8 mouse cellular contexts compared by ENCODE assay signal in the genomic region with DNA sequence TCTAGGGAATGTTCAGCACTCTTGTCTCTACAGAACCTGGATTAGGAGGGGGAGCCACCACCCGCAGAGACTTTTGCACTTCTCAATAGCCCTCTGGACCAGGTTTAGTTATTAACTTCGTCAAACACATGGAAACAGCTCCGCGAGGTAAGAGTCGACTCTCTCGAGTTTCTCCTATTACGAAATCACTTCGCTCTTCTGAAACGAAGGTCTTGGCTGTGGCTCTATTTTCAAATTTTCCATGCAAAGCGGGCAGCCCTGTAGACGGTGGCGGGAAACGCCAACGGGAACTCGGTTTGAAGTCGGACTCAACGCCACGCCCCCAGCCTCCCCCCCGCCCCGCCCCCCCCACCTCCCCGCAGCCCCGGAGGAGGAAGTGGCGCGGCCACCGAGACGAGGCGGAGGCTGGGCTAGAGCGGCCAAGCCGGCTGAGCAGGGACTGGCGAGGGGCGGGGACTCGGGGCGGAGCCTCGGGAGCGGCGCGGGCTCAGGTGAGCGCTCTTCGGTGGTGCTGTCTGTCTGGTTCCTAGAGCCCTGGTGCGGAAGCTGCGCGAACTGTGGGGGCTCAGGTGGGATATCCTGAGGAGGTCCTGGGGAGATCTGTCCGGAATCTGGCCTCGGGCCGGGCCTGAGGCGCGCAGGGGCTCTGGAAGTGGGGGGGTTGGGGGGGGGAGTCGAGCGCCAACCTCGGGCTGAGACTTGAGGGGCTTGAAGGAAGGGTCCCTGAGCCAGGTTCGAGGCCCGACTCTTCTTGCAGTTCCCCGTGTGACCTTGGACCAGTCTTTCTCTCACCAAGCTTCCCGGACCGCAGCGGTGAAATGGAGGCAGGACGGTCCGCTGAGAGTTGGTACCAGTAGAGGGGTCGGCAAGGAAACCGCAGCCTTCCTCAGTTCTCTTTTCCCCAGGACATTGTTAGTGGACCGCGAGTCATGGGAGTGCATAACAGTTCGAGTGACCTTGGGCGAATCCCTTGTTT. TPM values are rescaled to one million over a fixed set of nuclear protein-coding genes. Genes with fewer than 3 reads are reported as not detected.
DNase-seq lines count a peak whose midpoint lies in the region; ATAC-seq and TF ChIP-seq lines count a peak whose summit lies in the region.

Gene Depdc5, plus strand, starts transcription at position 449 of the 976 bp plus-strand sequence.

- peak within 1 kb of the TSS; percentile 82 for H3K4me3 ChIP-seq in bone marrow, adult 2 months (replicated peaks; ENCODE audit: control insufficient read depth, low read depth, low read length)
- peak within 1 kb of the TSS; percentile 67 for H3K4me3 ChIP-seq in embryonic facial prominence, embryonic 15.5 days (replicated peaks)
- peak within 1 kb of the TSS; percentile 76 for H3K4me3 ChIP-seq in limb, embryonic 14.5 days (replicated peaks; ENCODE audit: low read length)
- peak within 1 kb of the TSS; percentile 64 for H3K4me3 ChIP-seq in midbrain, postnatal 0 days (ENCODE audit: low read depth, low read length)

- TF ChIP-seq CTCF in bone marrow, adult 2 months (IDR thresholded peaks at IDR 0.05; ENCODE audit: control insufficient read depth, insufficient read depth, low read length) = no peak
- TF ChIP-seq CTCF in midbrain, postnatal 0 days (IDR thresholded peaks at IDR 0.05) = no peak

- H3K4me2 ChIP-seq in embryonic facial prominence, embryonic 15.5 days (replicated peaks) = peak within 1 kb of the TSS; percentile 69
- peak within 1 kb of the TSS; percentile 76 for H3K4me2 ChIP-seq in limb, embryonic 14.5 days (replicated peaks; ENCODE audit: low read depth, low read length, severe bottlenecking)
- H3K4me2 ChIP-seq in midbrain, postnatal 0 days (ENCODE audit: low read depth, low read length, poor library complexity, severe bottlenecking) = peak within 1 kb of the TSS; percentile 80

- peak; percentile 92 for DNase-seq in 416B (ENCODE audit: low read depth)
- DNase-seq in heart, adult 8-10 months (ENCODE audit: low spot score) = peak; percentile 89
- DNase-seq in kidney, adult 9 months = peak; percentile 95
- peak; percentile 87 for DNase-seq in limb, embryonic 14.5 days (ENCODE audit: low spot score)
- peak; percentile 94 for DNase-seq in midbrain, postnatal 0 days (ENCODE audit: low spot score)
- peak; percentile 95 to 96 for DNase-seq in spleen, postnatal 14 days (ENCODE audit: low spot score in 2 of 2)

- H3K27me3 ChIP-seq in embryonic facial prominence, embryonic 15.5 days = no peaks in the 10 kb centered on the region
- H3K27me3 ChIP-seq in limb, embryonic 14.5 days (ENCODE audit: control insufficient read depth, insufficient read depth, low read length) = no peaks in the 10 kb centered on the region
- no peaks in the 10 kb centered on the region for H3K27me3 ChIP-seq in midbrain, postnatal 0 days (ENCODE audit: insufficient read depth, low read length)

- peak within 1 kb of the TSS; percentile 62 for H3K9ac ChIP-seq in embryonic facial prominence, embryonic 15.5 days
- peak within 1 kb of the TSS; percentile 69 for H3K9ac ChIP-seq in limb, embryonic 14.5 days (ENCODE audit: low read depth, low read length, severe bottlenecking)
- H3K9ac ChIP-seq in midbrain, postnatal 0 days (replicated peaks; ENCODE audit: low read length, poor library complexity, severe bottlenecking) = peak within 1 kb of the TSS; percentile 78

- TF ChIP-seq POLR2A in bone marrow, adult 2 months (IDR thresholded peaks at IDR 0.05; ENCODE audit: borderline replicate concordance, control insufficient read depth, low read depth, low read length) = peak; percentile 67; the same call in 1 of the 2 replicates
- TF ChIP-seq POLR2A in limb, embryonic 14.5 days (IDR thresholded peaks at IDR 0.05; ENCODE audit: borderline replicate concordance, extremely low read depth, insufficient read depth, insufficient read length) = peak; percentile 79

- ATAC-seq in embryonic facial prominence, embryonic 15.5 days (ENCODE audit: insufficient number of reproducible peaks, low FRiP score, low TSS enrichment, low read depth) = peak; percentile 97
- peak; percentile 96 for ATAC-seq in limb, embryonic 14.5 days (ENCODE audit: low FRiP score, low read depth)
- peak; percentile 96 for ATAC-seq in midbrain, postnatal 0 days (ENCODE audit: low FRiP score)

- no peaks in the 10 kb centered on the region; the same call in 1 of the 2 replicates for H3K4me1 ChIP-seq in bone marrow, adult 2 months (ENCODE audit: control insufficient read depth, insufficient read depth, low read length)
- H3K4me1 ChIP-seq in embryonic facial prominence, embryonic 15.5 days = peaks cover 8% of the 10 kb centered on the region
- peaks cover 7% of the 10 kb centered on the region for H3K4me1 ChIP-seq in limb, embryonic 14.5 days (ENCODE audit: control insufficient read depth, insufficient read depth, low read length)
- H3K4me1 ChIP-seq in midbrain, postnatal 0 days (ENCODE audit: insufficient read depth, low read length) = peaks cover 2% of the 10 kb centered on the region; the same call in 1 of the 2 replicates

- under 1% methylated on average over 64 of the region's 64 CpGs for WGBS in bone marrow, adult 2 months
- WGBS in embryonic facial prominence, embryonic 15.5 days = 1% methylated on average over 52 of the region's 64 CpGs
- WGBS in limb, embryonic 14.5 days = under 1% methylated on average over 47 of the region's 64 CpGs
- WGBS in midbrain, postnatal 0 days = under 1% methylated on average over 54 of the region's 64 CpGs

- H3K27ac ChIP-seq in bone marrow, adult 2 months (ENCODE audit: control insufficient read depth, insufficient read depth, low read depth, low read length, poor library complexity) = peak within 1 kb of the TSS; percentile 18
- H3K27ac ChIP-seq in embryonic facial prominence, embryonic 15.5 days (replicated peaks) = peak within 1 kb of the TSS; percentile 87
- H3K27ac ChIP-seq in limb, embryonic 14.5 days (replicated peaks; ENCODE audit: low read depth, low read length) = peak within 1 kb of the TSS; percentile 80
- H3K27ac ChIP-seq in midbrain, postnatal 0 days (ENCODE audit: low read depth, low read length) = peak within 1 kb of the TSS; percentile 47

- H3K9me3 ChIP-seq in embryonic facial prominence, embryonic 15.5 days (replicated peaks) = no peaks in the 10 kb centered on the region
- H3K9me3 ChIP-seq in limb, embryonic 14.5 days (ENCODE audit: control insufficient read depth, low read length) = no peaks in the 10 kb centered on the region
- no peaks in the 10 kb centered on the region for H3K9me3 ChIP-seq in midbrain, postnatal 0 days (ENCODE audit: low read length)

- H3K36me3 ChIP-seq in embryonic facial prominence, embryonic 15.5 days = peaks cover 15% of the 10 kb centered on the region
- H3K36me3 ChIP-seq in limb, embryonic 14.5 days (ENCODE audit: control insufficient read depth, insufficient read depth, low read length) = peaks cover 15% of the 10 kb centered on the region
- H3K36me3 ChIP-seq in midbrain, postnatal 0 days (ENCODE audit: insufficient read depth, low read length) = no peaks in the 10 kb centered on the region

RNA-seq across cellular contexts. Expression of gene Depdc5, which starts in this region (rescaled TPM):
- 16.5 and 26.8 TPM in 2 replicates for polyA plus RNA-seq in bone marrow, adult 2 months (2011; ENCODE audit: insufficient read depth, insufficient read length, low replicate concordance, missing spikeins)
- 22.2 and 23.4 TPM in 2 replicates for polyA plus RNA-seq in embryonic facial prominence, embryonic 15.5 days (2015; fragmentation: Nextera tagmentation; extraction: Ambion mirVana)
- total RNA-seq in heart, adult 8-10 months (2022) = 10 to 100 TPM; 21.8 to 29.3 (median 25.6) TPM
- 26.6 and 27.4 TPM in 2 replicates for polyA plus RNA-seq in limb, embryonic 14.5 days (2012; rRNA removed)
- 18.2 and 23.5 TPM in 2 replicates for polyA plus RNA-seq in limb, embryonic 14.5 days (2014; fragmentation: Nextera tagmentation; extraction: Ambion mirVana)
- total RNA-seq in midbrain, postnatal 0 days (2014; rRNA removed) = 37.5 and 55.3 TPM in 2 replicates
- polyA plus RNA-seq in midbrain, postnatal 0 days (2015; fragmentation: Nextera tagmentation; extraction: Ambion mirVana) = 15.1 and 18.1 TPM in 2 replicates

Comparison
In these comparisons a context has a peak if more than half of its experiments do, and no peak if none do; other contexts are left out.
1. Peak in every context shown above with its lines: DNase-seq, ATAC-seq, H3K4me3 ChIP-seq and H3K27ac ChIP-seq.
2. H3K27ac ChIP-seq: peak in every context shown above with its lines; median percentile 87 in embryonic facial prominence, embryonic 15.5 days; 80 in limb, embryonic 14.5 days; 47 in midbrain, postnatal 0 days; 18 in bone marrow, adult 2 months.